Mouse (Mus musculus) kidney, postnatal 0 days (tissue): ENCODE results near the gene Gm42957. TPM values are rescaled to one million over a fixed set of nuclear protein-coding genes. Genes with fewer than 3 reads are reported as not detected.

ENCODE experiments used
- ATAC-seq: fragments of 200-750 bp; cut with Nextera tagmentation; replicated peaks from 2 replicates; pipeline ENCODE4 v1.8.0; 2017; ENCODE audit warnings: low read depth, moderate number of reproducible peaks, moderate TSS enrichment, moderate library complexity; ENCODE audit not compliant: low FRiP score
- DNase-seq: peaks from one replicate; pipeline ENCODE4 v3.0.0-alpha.2; 2016; ENCODE audit warnings: low spot score
- H3K27ac ChIP-seq: fragments of 300-500 bp; sonication (generic); 2 replicates; pipeline ENCODE4 v1.5.1; 2014; ENCODE audit warnings: mild to moderate bottlenecking
- H3K27me3 ChIP-seq: fragments of 300-500 bp; sonication (generic); 2 replicates; pipeline ENCODE4 v1.6.1; 2014; ENCODE audit warnings: low read length, mixed read lengths; ENCODE audit not compliant: insufficient read depth
- H3K36me3 ChIP-seq: fragments of 300-500 bp; sonication (generic); 2 replicates; pipeline ENCODE4 v1.6.1; 2014; ENCODE audit warnings: low read length, mixed read lengths; ENCODE audit not compliant: insufficient read depth
- H3K4me1 ChIP-seq: fragments of 300-500 bp; sonication (generic); replicated peaks from 2 replicates; pipeline ENCODE4 v1.6.1; 2014; ENCODE audit warnings: antibody characterized with exemption, low read length, mixed read lengths; ENCODE audit not compliant: insufficient read depth
- H3K4me2 ChIP-seq: fragments of 300-500 bp; sonication (generic); 2 replicates; pipeline ENCODE4 v1.6.1; 2014; ENCODE audit warnings: mild to moderate bottlenecking, low read length, moderate library complexity, mixed read lengths
- H3K4me3 ChIP-seq: fragments of 300-500 bp; sonication (generic); replicated peaks from 2 replicates; pipeline ENCODE4 v1.5.1; 2014; ENCODE audit warnings: low read depth, low read length
- H3K9ac ChIP-seq: fragments of 300-500 bp; sonication (generic); 2 replicates; pipeline ENCODE4 v1.6.1; 2014; ENCODE audit warnings: low read depth, low read length
- H3K9me3 ChIP-seq: fragments of 300-500 bp; sonication (generic); replicated peaks from 2 replicates; pipeline ENCODE4 v1.6.1; 2016; ENCODE audit warnings: low read length, inconsistent platforms, mixed read lengths
- CTCF ChIP-seq: IDR thresholded peaks from 2 replicates; pipeline ENCODE4 v1.5.1; 2016; ENCODE audit warnings: antibody characterized with exemption, low read depth, mild to moderate bottlenecking, moderate library complexity
- WGBS: fragments of 180-500 bp; shearing (Covaris S2); extraction: QIAGEN DNeasy Blood & Tissue Kit; methylation state at CpG from one replicate; pipeline ENCODE4 v1.1.7; 2014; 5-methylcytosine and 5-hydroxymethylcytosine counted together
- polyA plus RNA-seq: library from polyadenylated mRNA; unstranded; fragments of >200 nt; fragmentation: Nextera tagmentation; extraction: Ambion mirVana; gene quantifications from 2 replicates; pipeline ENCODE4 v1.2.1, GENCODE M21; 2015

Gene Gm42957
- polyA plus RNA-seq, 1 experiment from 2014 or later: not detected

GRCm38 (mm10) chr3:96635906-96636305, 632 bp downstream of the Gm42957 start:
- Histone ChIP-seq H3K9me3 (no peaks in the 10 kb centered on the region), H3K4me2 (peak overlapping the region; percentile 88), H3K4me3 (peak overlapping the region; percentile 85), H3K36me3 (peaks cover 17% of the 10 kb centered on the region), H3K9ac (peak overlapping the region; percentile 93), H3K27me3 (no peaks in the 10 kb centered on the region), H3K27ac (peak overlapping the region; percentile 85), H3K4me1 (peaks cover 7% of the 10 kb centered on the region)
- TF ChIP-seq CTCF: no peak
- ATAC-seq: no peak; the same call in 1 of the 2 replicates
- DNase-seq: peak; percentile 6
- WGBS: 7% methylated on average over 15 of the region's 15 CpGs

GRCm38 (mm10) chr3:96636448-96636847, 1.2 kb downstream of the Gm42957 start:
- ATAC-seq (no peak), DNase-seq (no peak)
- 62% methylated on average over 11 of the region's 11 CpGs for WGBS
- peak overlapping the region; percentile 85 for H3K4me3 ChIP-seq
- no peaks in the 10 kb centered on the region for H3K27me3 ChIP-seq
- H3K4me2 ChIP-seq: peak overlapping the region; percentile 88
- H3K36me3 ChIP-seq: peaks cover 17% of the 10 kb centered on the region
- H3K27ac ChIP-seq: no peak overlapping the region
- peak overlapping the region; percentile 93; the same call in 1 of the 2 replicates for H3K9ac ChIP-seq
- H3K9me3 ChIP-seq: no peaks in the 10 kb centered on the region
- no peak for TF ChIP-seq CTCF
- peaks cover 7% of the 10 kb centered on the region for H3K4me1 ChIP-seq

GRCm38 (mm10) chr3:96639219-96639618, 3.9 kb downstream of the Gm42957 start:
- H3K27ac ChIP-seq: no peak overlapping the region
- no peak overlapping the region for H3K4me3 ChIP-seq
- peak; percentile 68 for DNase-seq
- WGBS: 100% methylated on average over 1 of the region's 1 CpGs
- no peaks in the 10 kb centered on the region for H3K9me3 ChIP-seq
- H3K4me1 ChIP-seq: peaks cover 7% of the 10 kb centered on the region
- ATAC-seq: no peak
- no peak overlapping the region for H3K9ac ChIP-seq
- peaks cover 17% of the 10 kb centered on the region for H3K36me3 ChIP-seq
- no peaks in the 10 kb centered on the region for H3K27me3 ChIP-seq
- peak; percentile 75 for TF ChIP-seq CTCF
- no peak overlapping the region for H3K4me2 ChIP-seq

- peak; percentile 71 for TF ChIP-seq CTCF
- Histone ChIP-seq H3K27ac (no peak within 1 kb of the TSS), H3K9me3 (no peaks in the 10 kb centered on the region), H3K4me2 (no peak within 1 kb of the TSS), H3K27me3 (no peaks in the 10 kb centered on the region), H3K4me1 (no peaks in the 10 kb centered on the region), H3K4me3 (no peak within 1 kb of the TSS), H3K36me3 (0 out of 2 replicates have a peak, but pooled peaks cover 7% of the 10 kb centered on the region), H3K9ac (no peak within 1 kb of the TSS)
- peak; percentile 83 for DNase-seq
- WGBS: 59% methylated on average over 7 of the region's 7 CpGs
- peak; percentile 63; the same call in 1 of the 2 replicates for ATAC-seq
Observed at GRCm38 (mm10) chr3:96645018-96645649, 9.9 kb downstream of the Gm42957 start, which contains the start of gene Itga10. Gene Itga10, plus strand, starts transcription at chr3:96645584.

GRCm38 (mm10) chr3:96647365-96647764, 12.1 kb downstream of the Gm42957 start:
- TF ChIP-seq CTCF: no peak
- Histone ChIP-seq H3K4me2 (no peak overlapping the region), H3K9ac (no peak overlapping the region), H3K9me3 (no peaks in the 10 kb centered on the region), H3K4me3 (no peak overlapping the region), H3K36me3 (0 out of 2 replicates have a peak, but pooled peaks cover 7% of the 10 kb centered on the region), H3K27me3 (no peaks in the 10 kb centered on the region), H3K4me1 (no peaks in the 10 kb centered on the region), H3K27ac (no peak overlapping the region)
- DNase-seq (no peak), ATAC-seq (no peak)
- WGBS: 84% methylated on average over 3 of the region's 3 CpGs

- Histone ChIP-seq H3K4me2 (no peak overlapping the region), H3K27ac (no peak overlapping the region), H3K4me3 (no peak overlapping the region), H3K9ac (no peak overlapping the region), H3K9me3 (no peaks in the 10 kb centered on the region), H3K4me1 (0 out of 2 replicates have a peak, but pooled peaks cover 3% of the 10 kb centered on the region), H3K27me3 (no peaks in the 10 kb centered on the region), H3K36me3 (no peaks in the 10 kb centered on the region)
- ATAC-seq: no peak
- no peak for DNase-seq
- whole genome bisulfite sequencing: 79% methylated on average over 2 of the region's 2 CpGs
- no peak for TF ChIP-seq CTCF
Observed at GRCm38 (mm10) chr3:96660901-96661300, 25.6 kb downstream of the Gm42957 start.
